Mouse (Mus musculus): Measurements from ENCODE around the gene Zfp566. TPM values are rescaled to one million over a fixed set of nuclear protein-coding genes. Genes with fewer than 3 reads are reported as not detected.
"Not testable (repeated sequence)": the region's sequence is repeated elsewhere in the genome, so short reads cannot be mapped to it uniquely, and the experiment has no call there.

Zfp566 gene
- polyA plus RNA-seq (2016; fragmentation: Nextera tagmentation; extraction: Ambion mirVana): 14.3 and 18.5 TPM in 2 replicates

DNA sequence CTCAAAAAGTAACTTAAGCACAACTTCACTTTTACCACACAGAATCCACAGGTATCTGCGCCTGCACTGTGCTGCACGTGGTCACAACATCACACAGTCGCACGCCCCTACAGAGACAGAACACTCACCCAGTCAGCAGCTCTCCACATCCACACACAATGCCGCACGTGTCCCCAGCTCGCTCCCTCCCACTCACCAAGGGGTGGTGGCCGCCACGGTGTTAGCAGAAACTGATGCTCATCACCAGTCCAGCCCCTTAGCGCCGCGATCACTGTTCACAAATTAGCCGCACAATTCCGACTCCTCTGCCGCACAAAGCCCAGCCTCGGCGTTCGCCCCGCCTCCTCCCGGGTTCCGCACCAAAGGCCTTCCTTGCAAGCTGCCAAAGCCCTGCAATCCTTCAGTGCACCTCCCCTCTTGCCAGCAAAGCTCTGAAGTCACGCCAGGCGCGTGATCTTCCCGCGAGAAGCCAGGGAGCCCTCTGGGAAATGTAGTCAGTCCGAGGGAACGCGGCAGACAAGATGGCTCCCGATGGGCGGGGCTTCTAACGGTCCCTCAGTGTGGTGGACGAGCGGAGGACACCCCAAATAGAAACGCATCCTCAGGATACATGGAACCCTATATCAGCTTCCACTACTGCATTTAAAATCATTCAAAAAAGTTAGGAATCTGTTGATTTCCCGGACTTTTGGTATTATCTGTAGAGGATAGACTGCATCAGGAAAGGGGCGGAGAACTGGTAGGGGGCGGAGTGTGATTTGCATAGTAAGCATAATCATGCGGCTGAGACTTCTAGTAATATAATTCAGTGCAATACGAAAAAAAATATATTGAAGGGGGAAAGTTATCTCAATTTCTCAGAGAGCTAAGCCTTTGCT lies at the start of gene Zfp566, which contains the start of gene Gm26920:
Gene Zfp566, minus strand, starts transcription at position 436 of the 878 bp plus-strand sequence.
Gene Gm26920, minus strand, starts transcription at position 319 of the 878 bp plus-strand sequence.
- peaks cover 5% of the 10 kb centered on the region for H3K9me3 ChIP-seq (replicated peaks)
- H3K27ac ChIP-seq (replicated peaks): peak within 1 kb of the TSS; percentile 91
- peak; percentile 99 for DNase-seq (ENCODE audit: low spot score)
- H3K4me3 ChIP-seq: peak within 1 kb of the TSS; percentile 71
- peaks cover 37% of the 10 kb centered on the region for H3K4me1 ChIP-seq
- no peaks in the 10 kb centered on the region for H3K27me3 ChIP-seq (ENCODE audit: low read depth, poor library complexity, severe bottlenecking)
- H3K36me3 ChIP-seq: peaks cover 20% of the 10 kb centered on the region
- 0% methylated on average over 40 of the region's 40 CpGs for WGBS

DNA sequence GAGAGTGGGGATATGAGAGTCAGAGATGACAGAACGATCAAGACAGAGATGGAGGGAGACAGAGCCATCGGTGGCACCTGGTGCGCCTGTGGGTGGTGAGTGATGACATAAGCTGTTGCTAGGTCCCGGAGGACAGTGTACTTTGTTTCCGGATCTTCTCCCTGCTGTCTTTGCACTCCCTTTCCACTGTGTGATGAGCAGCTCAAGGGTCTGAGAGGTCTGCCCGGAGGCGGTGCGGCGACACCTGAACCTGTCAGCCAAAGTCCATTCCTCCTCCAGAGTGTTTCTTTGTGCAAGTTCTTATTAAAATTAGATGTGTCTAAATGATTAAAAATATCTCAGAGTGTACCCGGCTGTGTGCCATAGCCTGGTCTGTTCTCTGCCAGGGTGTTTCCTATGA lies 46.5 kb upstream of the Zfp566 start:
- no peaks in the 10 kb centered on the region for H3K27me3 ChIP-seq (ENCODE audit: low read depth, poor library complexity, severe bottlenecking)
- peaks cover 20% of the 10 kb centered on the region for H3K9me3 ChIP-seq (replicated peaks)
- H3K27ac ChIP-seq (replicated peaks): no peak overlapping the region
- peaks cover 90% of the 10 kb centered on the region for H3K36me3 ChIP-seq
- DNase-seq (ENCODE audit: low spot score): no peak
- H3K4me3 ChIP-seq: no peak overlapping the region
- 89% methylated on average over 10 of the region's 10 CpGs for WGBS
- H3K4me1 ChIP-seq: no peaks in the 10 kb centered on the region

DNA sequence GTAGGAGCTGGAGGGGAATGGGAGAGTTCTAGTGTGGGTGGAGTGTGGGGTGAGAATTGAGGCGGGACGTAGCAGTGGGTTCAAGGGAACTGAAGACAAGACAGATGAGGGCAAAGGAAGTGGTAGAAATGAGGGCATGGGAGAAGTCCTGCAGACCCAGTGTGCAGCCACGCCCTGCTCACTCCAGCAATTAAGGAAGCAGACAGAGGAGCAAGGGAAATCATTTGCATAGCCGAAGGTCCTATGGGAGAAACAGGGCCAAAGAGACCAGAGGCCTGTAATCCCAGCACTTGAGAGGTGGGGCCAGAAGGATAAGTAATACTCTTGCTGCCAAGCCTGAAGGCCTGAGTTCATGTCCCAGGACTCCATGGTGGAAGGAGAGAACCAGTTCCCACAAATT lies 42.1 kb upstream of the Zfp566 start:
- Histone ChIP-seq H3K36me3 (peaks cover 92% of the 10 kb centered on the region), H3K4me1 (no peaks in the 10 kb centered on the region), H3K27ac (replicated peaks) (no peak overlapping the region), H3K27me3 (ENCODE audit: low read depth, poor library complexity, severe bottlenecking) (no peaks in the 10 kb centered on the region), H3K9me3 (replicated peaks) (peaks cover 20% of the 10 kb centered on the region), H3K4me3 (no peak overlapping the region)
- DNase-seq (ENCODE audit: low spot score): no peak
- 91% methylated on average over 4 of the region's 4 CpGs for WGBS

DNA sequence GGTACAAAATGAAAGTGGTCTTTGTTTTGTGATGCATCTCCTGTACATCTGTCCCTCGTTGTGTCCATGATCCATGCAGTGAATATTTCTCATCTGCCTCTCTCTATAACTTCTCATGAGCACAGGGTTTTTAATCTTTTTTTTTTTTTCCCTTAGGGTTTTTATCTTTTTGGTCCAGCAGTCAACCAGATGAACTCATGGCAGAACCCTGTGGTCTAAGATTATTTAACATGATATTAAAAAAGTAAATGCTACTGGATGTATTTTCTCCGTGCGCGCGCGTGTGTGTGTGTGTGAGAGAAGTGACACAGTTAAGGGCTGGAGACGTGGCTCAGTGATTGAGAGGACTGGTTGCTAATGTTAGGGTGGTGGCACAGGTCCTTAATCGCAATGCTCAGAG lies 39.6 kb upstream of the Zfp566 start:
- H3K27me3 ChIP-seq (ENCODE audit: low read depth, poor library complexity, severe bottlenecking): no peaks in the 10 kb centered on the region
- H3K27ac ChIP-seq (replicated peaks): no peak overlapping the region
- no peak overlapping the region for H3K4me3 ChIP-seq
- no peak for DNase-seq (ENCODE audit: low spot score)
- no peaks in the 10 kb centered on the region for H3K4me1 ChIP-seq
- peaks cover 93% of the 10 kb centered on the region for H3K36me3 ChIP-seq
- WGBS: 97% methylated on average over 8 of the region's 8 CpGs
- H3K9me3 ChIP-seq (replicated peaks): peaks cover 16% of the 10 kb centered on the region

DNA sequence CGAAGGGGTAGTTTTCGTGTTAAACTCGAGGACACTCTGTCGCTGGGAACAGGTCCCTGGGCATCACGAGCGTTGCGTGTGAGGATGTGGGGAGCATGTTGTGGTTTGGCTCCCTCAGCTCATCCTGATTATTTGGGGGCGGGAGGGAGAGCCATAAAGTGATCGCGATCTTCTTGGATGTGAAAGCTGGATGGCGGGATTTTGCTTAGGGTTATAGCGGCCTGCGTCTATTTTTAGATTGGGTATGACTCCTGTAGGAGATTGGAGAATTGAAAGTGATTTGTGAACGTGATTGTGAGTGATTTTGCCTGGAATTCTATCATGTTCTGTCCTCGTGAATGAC lies 31.8 kb upstream of the Zfp566 start:
- H3K4me3 ChIP-seq: peak overlapping the region; percentile 65
- H3K36me3 ChIP-seq: peaks cover 24% of the 10 kb centered on the region
- H3K9me3 ChIP-seq (replicated peaks): peaks cover 4% of the 10 kb centered on the region; the same call in 1 of the 2 replicates
- 12% methylated on average over 15 of the region's 15 CpGs for WGBS
- H3K27ac ChIP-seq (replicated peaks): peak overlapping the region; percentile 94
- no peaks in the 10 kb centered on the region for H3K27me3 ChIP-seq (ENCODE audit: low read depth, poor library complexity, severe bottlenecking)
- peaks cover 22% of the 10 kb centered on the region for H3K4me1 ChIP-seq
- DNase-seq (ENCODE audit: low spot score): no peak

DNA sequence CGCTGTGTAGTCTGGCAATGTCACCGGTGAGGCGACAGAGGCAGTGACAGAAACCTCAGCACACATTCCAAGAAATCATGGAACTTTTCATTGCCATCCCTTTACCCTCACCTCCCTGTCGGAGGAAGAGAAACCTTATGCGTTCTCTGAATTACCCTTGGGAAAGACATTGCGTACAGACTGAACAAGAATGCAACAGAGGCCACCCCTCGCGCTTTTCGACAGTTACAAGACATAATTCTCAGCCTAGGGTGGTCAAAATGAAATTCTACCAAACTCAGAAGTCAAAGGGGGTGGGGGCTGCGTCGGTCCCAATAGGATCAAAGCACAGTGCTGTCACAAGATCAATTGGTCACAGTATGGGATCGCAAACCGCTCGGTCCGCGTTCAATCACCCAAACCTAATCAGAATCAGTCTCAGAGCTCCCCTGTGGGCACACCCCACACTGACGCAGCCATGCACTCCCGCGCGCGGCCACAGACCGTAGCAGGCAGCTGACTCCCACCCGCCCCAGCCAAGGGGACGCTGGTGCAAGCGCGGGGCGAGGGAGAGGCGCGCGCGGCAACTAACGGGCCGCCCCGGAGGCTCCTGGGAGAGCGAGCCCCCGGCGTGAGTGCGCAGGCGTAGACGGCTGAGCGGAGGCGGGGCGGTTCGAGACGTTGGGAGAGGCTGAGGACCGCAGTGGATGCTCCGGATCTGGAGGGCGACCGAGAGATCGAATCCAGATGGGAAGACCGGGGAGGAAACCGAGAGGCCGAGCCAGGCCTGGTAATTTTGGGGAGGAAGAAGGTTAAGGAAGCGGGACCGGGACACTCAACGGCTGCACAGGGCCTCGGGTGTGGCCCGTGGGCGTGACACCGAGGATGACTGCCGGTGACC lies 31.2 kb upstream of the Zfp566 start, which contains the start of gene Zfp382:
Gene Zfp382, plus strand, starts transcription at position 635 of the 880 bp plus-strand sequence.
- WGBS: under 1% methylated on average over 61 of the region's 61 CpGs
- peak within 1 kb of the TSS; percentile 65 for H3K4me3 ChIP-seq

DNA sequence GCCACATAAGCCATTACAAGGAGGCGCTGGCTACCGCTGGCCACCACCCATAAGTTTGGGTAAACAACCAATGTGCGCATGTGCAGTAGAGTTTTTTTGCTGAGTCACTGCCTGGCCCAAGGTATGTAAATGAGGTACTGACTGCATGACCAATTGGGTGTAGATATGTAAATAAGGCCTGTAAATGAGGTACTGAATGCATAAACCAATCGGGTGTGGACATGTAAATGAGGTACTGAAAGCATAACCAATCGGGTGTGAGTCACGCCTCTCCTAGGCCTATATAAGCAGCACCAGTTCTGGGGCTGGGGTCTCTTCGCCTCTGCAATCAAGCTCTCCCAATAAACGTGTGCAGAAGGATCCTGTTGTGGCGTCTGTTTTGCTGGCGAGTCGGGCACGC lies 27.6 kb upstream of the Zfp566 start:
- peaks cover 20% of the 10 kb centered on the region for H3K4me1 ChIP-seq
- peaks cover 32% of the 10 kb centered on the region for H3K9me3 ChIP-seq (replicated peaks)
- H3K27ac ChIP-seq (replicated peaks); DNase-seq (ENCODE audit: low spot score); H3K27me3 ChIP-seq (ENCODE audit: low read depth, poor library complexity, severe bottlenecking); H3K4me3 ChIP-seq; H3K36me3 ChIP-seq: not testable (repeated sequence)
- WGBS: 93% methylated on average over 12 of the region's 12 CpGs

More for the DNA sequence above, 31.2 kb upstream of the Zfp566 start, which contains the start of gene Zfp382:
- Histone ChIP-seq H3K27ac (replicated peaks) (peak within 1 kb of the TSS; percentile 94), H3K4me1 (peaks cover 22% of the 10 kb centered on the region), H3K27me3 (ENCODE audit: low read depth, poor library complexity, severe bottlenecking) (no peaks in the 10 kb centered on the region), H3K36me3 (peaks cover 17% of the 10 kb centered on the region), H3K9me3 (replicated peaks) (peaks cover 4% of the 10 kb centered on the region; the same call in 1 of the 2 replicates)
- peak; percentile 93 for DNase-seq (ENCODE audit: low spot score)

DNA sequence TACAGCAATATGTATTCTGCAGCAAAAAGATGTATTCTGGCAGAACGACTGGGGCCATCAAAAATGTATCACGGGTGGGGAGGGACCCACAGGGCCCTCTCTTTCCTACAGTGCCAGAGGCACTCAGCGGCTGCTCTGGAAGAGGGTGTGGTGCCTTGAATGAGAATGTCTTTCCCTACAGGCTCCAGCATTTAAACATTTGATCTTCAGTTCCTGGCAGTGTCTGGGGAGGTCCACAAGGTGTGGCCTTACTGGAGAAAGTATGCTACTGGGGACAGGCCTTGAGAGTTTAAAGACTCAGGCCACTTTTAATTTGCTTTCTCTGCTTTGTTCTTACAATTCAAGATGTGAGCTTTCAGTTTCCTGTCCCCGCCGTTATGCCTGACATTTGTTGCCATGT lies 25.7 kb upstream of the Zfp566 start:
- DNase-seq (ENCODE audit: low spot score): no peak
- H3K9me3 ChIP-seq (replicated peaks): peaks cover 32% of the 10 kb centered on the region
- no peaks in the 10 kb centered on the region for H3K27me3 ChIP-seq (ENCODE audit: low read depth, poor library complexity, severe bottlenecking)
- no peak overlapping the region for H3K27ac ChIP-seq (replicated peaks)
- H3K4me3 ChIP-seq: no peak overlapping the region
- 95% methylated on average over 5 of the region's 5 CpGs for WGBS
- peaks cover 2% of the 10 kb centered on the region; the same call in 1 of the 2 replicates for H3K4me1 ChIP-seq
- H3K36me3 ChIP-seq: peaks cover 4% of the 10 kb centered on the region; the same call in 1 of the 2 replicates

DNA sequence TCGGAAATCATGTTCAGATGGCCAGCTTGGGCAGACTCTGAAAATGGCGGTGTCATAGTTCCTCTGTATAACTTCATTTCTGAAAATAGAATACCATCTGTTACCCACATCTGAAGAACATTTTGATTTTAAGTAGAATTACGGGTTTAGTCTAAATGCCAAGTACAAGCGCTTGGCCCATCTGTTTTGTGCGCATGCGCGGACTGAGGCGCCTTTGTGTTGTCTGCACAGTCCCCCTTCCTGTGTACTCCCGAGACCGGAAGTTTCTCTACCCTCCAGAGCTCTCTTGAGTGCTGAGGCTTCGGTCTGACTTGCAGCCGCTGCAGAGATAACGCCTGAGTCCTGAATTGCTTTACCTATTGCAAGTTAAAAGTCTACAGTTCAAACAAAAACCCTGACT lies 9.0 kb upstream of the Zfp566 start:
- WGBS: 96% methylated on average over 13 of the region's 13 CpGs
- H3K4me1 ChIP-seq: peaks cover 14% of the 10 kb centered on the region
- H3K4me3 ChIP-seq: no peak overlapping the region
- peaks cover 74% of the 10 kb centered on the region for H3K36me3 ChIP-seq
- no peaks in the 10 kb centered on the region for H3K27me3 ChIP-seq (ENCODE audit: low read depth, poor library complexity, severe bottlenecking)
- no peak for DNase-seq (ENCODE audit: low spot score)
- peaks cover 26% of the 10 kb centered on the region for H3K9me3 ChIP-seq (replicated peaks)
- H3K27ac ChIP-seq (replicated peaks): no peak overlapping the region

DNA sequence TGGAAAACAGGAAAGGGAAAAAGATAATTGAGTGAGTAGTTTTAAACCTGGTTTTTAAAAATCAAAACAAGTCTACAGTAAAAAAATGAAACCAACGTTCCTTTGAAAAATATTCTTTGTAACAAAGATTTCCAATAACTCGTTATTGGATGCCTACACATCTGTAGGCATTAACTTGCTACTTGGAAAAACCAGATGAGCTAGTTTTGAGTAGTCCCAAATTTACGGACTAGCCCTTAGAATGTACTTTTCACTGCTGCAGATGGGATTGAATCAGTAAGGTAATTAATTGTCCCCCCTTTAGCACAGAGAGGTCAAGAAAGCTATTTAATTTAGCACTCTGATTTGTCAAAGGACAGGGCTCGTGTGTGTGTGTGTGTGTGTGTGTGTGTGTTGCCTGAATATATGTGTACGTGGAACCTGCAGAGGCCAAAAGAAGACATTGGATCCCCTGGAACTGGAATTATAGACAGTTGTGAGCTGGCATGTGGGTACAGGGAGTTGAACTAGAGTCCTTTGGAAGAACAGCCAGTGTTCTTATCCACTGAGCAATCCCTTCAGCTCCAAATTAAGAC lies 5.3 kb upstream of the Zfp566 start:
- peak overlapping the region; percentile 98 for H3K27ac ChIP-seq (replicated peaks)
- no peak for DNase-seq (ENCODE audit: low spot score)
- H3K27me3 ChIP-seq (ENCODE audit: low read depth, poor library complexity, severe bottlenecking): no peaks in the 10 kb centered on the region
- peaks cover 37% of the 10 kb centered on the region for H3K36me3 ChIP-seq
- peak overlapping the region; percentile 75 for H3K4me3 ChIP-seq
- no peaks in the 10 kb centered on the region; the same call in 1 of the 2 replicates for H3K9me3 ChIP-seq (replicated peaks)
- WGBS: 21% methylated on average over 5 of the region's 5 CpGs
- H3K4me1 ChIP-seq: peaks cover 25% of the 10 kb centered on the region

DNA sequence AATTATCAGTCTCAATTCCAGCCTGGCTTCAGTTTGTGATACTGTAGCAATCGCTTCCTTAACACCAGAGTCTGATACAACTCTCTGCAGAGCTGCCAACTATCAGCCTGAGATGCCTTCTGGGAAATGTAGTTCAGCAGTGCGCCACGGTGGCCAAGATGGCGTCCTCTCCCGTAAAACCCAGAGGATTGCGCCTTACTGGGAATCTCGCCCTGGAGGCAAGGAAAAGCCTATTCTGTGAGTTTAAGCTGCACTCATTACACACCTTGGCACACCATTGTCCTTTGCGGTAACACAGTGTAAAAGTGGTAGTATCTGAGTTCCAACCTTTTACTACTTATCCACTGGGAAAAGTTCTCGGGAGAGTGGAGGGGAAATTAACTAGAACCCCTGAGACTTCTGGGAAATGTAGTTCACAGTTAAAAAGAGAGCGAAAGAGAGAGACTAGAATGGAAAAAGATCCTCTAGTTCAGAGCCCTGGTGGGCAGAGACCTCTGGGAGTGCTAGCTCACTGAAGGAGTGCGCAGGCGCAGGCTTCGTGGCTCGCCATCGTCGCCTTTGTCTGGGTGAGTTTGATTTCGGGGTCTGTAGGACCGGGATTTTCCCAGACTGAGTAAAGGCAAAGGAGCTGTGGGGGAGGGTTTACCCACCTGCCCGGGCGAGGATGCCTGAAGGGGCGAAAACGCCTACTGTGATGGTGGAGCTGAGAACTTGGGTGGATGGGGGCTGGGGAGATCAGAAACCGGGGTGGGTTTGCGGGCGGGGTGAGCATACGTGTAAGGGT lies 4.5 kb upstream of the Zfp566 start, which contains the start of gene Zfp260:
Gene Zfp260, plus strand, starts transcription at position 132 of the 784 bp plus-strand sequence.
- Histone ChIP-seq H3K36me3 (peaks cover 29% of the 10 kb centered on the region), H3K27me3 (ENCODE audit: low read depth, poor library complexity, severe bottlenecking) (no peaks in the 10 kb centered on the region), H3K27ac (replicated peaks) (peak within 1 kb of the TSS; percentile 98), H3K9me3 (replicated peaks) (no peaks in the 10 kb centered on the region; the same call in 1 of the 2 replicates), H3K4me1 (peaks cover 25% of the 10 kb centered on the region), H3K4me3 (peak within 1 kb of the TSS; percentile 75)
- WGBS: under 1% methylated on average over 26 of the region's 26 CpGs
- DNase-seq (ENCODE audit: low spot score): peak; percentile 95

All from midbrain, embryonic 10.5 days (tissue).